Mouse (Mus musculus) T-helper 2 cell (primary cell): ENCODE data around the gene Ackr3.

Experiments used
- in situ Hi-C: fragments of 300-600 bp; cut with MboI, MseI; formaldehyde crosslinking; loops from one replicate; pipeline ENCODE4 v1.15.1; 2025; ENCODE audit warnings: high pct_unique_total_duplicates

The Ackr3 gene

GRCm38 (mm10) chr1:90258253-90258887 lies 54.6 kb downstream of the Ackr3 start:
- in situ Hi-C loops, result no loop called here

- in situ Hi-C loops, result no loop called here
Observed at GRCm38 (mm10) chr1:90260704-90261581, 57.2 kb downstream of the Ackr3 start.

- in situ Hi-C loops, result no loop called here
Observed at GRCm38 (mm10) chr1:90262380-90262779, 58.6 kb downstream of the Ackr3 start.
